Mouse (Mus musculus): ENCODE measurements around the gene Spop.

Spop gene

DNA sequence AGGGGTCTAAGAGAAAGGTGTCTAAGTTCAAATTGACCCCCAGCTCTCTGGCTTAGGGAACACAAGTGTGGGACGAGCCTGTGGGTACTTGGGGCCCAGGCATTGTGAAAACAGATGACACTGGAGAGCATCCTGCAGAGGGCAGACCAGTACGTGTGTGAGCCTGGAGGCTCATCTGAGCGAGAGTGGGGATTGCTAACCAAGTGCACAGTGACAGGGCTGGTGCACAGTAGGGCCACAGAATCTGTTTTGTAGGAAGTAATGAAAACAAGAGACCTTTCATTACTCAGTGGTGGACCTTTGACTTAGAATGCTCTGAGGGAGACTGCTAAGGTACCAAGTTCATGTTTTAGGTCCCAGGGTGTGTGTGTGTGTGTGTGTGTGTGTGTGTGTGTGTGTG is 106.1 kb downstream of the Spop start:
- in situ Hi-C loops (cut with MboI, MseI), result loop anchor here (5.0 kb wide), 2 partner anchors 128 to 263 kb away; no protein-coding TSS in a partner anchor

DNA sequence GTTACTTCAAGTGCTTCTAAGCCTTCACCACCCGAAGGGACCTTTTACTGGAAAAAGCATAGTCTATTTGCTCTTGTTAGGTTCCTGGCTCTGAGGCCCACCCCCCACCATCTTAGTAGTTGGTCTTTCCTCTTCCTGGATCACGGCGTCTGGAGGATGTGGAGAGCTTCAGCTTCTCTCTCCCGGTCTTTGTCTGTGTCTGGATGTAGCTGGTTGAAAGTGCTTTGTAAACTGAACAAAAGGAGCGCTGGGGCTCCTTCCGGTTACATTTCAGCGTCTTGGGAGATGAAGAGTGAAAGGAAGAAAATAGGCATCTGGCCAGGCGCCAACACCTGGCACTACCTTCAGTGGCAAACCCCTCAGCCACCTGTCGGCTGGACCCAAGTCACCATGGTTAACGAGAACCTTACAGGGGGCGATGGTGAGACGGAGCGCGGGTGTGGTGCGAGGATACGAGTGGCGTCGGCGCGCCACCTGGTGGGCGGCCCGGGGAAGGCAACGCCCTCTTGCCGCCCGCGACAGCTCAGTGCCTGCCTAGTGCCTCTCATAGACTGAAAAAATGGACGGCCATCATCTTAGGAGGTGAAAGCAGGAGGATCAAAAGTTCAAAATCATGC is 106.7 kb downstream of the Spop start:
- in situ Hi-C loops (cut with MboI, MseI), result loop anchor here (5.0 kb wide), 2 partner anchors 128 to 263 kb away; no protein-coding TSS in a partner anchor

DNA sequence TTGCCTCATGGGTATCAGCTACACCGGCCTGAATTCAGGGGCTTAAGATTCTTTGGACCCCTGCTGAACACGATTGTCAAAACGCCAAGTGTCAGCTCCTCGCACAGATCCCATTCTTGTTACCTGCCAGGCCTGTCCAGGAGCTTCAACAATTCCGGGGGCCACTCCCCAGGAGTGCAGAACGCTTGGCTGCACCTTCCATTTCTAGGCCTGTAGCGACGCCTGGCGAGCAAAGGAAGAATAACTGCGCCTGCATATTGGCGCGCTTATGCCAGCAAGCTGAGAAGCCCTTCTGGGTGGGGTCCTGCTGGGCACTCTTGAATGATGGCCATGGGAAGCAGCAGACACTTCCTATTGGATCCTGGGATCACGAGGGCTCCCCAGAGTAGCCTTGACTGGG is 107.7 kb downstream of the Spop start:
- in situ Hi-C loops (cut with MboI, MseI), result loop anchor here (5.0 kb wide), 2 partner anchors 129 to 264 kb away; no protein-coding TSS in a partner anchor

DNA sequence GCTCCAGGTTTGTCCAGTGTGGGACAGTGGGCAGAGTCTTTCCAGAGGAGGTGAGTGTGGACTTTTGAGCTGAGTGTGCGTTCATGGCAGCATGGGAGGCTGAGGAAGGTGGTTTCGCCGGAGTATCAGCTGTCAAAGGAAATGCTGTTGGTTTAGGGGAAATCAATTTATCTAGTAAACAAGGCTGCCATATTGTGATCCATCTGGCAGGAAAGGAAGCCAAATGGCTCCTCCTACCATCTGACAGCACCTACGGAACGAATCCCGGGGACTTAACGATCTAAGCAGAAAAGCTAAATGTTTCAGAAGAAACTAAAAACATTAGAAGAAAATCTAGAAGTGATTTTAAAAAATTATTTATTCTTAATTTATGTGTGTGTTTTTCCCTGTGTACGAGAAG is 113.4 kb downstream of the Spop start:
- in situ Hi-C loops (cut with MboI, MseI), result no loop called here

DNA sequence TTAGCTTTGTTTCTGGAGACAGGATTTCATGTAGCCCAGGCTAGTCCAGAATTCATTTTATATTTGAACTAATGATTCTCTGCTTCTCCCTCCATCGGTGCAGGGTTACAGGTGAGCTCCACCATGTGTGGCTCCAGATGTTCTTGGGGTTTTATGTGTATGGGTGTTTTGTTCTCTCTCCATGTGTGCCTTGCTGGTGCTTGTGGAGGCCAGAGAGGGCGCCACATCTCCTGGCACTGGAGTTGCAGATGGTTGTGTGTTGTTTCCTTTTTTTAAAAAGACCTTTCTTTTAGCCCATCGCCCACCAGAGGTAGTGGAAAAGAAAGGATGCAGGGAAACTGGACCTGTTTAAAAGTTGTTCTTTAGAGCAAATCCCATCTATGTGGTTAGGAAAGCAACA is 114.4 kb downstream of the Spop start:
- in situ Hi-C loops (cut with MboI, MseI), result no loop called here

DNA sequence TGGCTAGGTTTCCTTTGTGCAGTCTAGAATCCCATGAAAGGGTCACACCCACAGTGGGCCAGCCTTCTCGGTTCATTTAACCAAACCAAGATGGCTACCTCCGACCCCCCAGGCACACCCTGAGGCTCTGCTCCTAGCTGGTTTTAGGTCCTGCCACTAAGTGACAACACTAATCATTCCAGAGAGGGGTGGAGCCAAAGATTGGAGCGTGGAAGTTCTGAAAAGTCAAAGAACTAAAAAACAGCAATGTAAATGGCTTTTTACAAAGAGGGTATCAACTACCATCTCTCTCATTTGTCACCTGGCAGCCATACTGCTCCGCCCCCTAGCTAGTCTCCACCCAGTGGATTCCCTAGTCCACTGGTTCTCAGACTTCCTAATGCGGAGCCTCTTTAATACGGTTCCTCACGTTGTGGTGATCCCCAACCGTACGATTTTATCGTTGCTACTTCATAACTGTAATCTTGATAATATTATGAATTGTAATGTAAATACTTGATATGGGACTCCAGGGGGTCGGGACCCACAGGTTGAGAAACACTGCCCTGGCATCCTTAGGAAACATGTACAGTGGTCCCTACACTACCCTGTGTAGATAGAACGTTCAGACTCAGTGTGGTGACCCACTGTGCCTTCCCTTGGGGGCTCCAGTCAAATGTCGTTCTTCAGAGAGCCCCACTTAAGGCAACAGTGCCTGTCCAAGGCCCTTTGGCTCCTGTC is 118.6 kb downstream of the Spop start:
- in situ Hi-C loops (cut with MboI, MseI), result loop anchor here (10.0 kb wide), 1 partner anchor 112 kb away; no protein-coding TSS in a partner anchor

DNA sequence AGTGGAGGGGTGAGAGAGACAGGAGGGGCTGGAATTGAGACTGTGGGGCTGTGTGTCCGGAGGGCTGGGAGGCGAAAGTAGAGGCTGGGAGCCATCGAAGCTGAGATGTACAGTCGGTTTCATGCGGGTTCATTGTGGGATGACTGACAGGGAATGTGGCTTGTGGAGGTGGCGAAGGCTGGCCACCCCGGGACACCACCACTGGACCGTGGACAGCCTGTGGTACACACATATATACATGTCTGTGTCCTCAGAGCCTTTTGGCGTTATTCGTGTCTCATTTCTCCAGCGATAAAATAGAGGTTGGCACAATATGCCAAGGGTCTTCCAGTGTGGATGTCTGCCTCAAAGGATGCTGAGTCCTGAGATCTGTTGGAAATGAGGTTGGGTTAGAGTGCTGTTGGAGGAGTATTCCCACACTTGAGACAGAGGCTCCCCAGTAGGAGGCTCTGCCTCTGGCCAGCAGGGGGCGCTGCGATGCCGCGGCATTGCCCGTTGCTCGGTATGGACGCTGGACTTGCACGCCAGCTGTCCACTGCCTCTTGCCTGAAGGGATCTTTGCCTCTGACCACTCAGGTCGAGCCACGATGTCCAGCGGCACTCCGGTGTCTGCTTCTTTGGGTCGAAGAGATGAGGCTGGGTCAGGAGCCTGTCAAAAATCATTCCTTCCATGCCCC is 119.7 kb downstream of the Spop start:
- in situ Hi-C loops (cut with MboI, MseI), result loop anchor here (10.0 kb wide), 1 partner anchor 111 kb away; no protein-coding TSS in a partner anchor

DNA sequence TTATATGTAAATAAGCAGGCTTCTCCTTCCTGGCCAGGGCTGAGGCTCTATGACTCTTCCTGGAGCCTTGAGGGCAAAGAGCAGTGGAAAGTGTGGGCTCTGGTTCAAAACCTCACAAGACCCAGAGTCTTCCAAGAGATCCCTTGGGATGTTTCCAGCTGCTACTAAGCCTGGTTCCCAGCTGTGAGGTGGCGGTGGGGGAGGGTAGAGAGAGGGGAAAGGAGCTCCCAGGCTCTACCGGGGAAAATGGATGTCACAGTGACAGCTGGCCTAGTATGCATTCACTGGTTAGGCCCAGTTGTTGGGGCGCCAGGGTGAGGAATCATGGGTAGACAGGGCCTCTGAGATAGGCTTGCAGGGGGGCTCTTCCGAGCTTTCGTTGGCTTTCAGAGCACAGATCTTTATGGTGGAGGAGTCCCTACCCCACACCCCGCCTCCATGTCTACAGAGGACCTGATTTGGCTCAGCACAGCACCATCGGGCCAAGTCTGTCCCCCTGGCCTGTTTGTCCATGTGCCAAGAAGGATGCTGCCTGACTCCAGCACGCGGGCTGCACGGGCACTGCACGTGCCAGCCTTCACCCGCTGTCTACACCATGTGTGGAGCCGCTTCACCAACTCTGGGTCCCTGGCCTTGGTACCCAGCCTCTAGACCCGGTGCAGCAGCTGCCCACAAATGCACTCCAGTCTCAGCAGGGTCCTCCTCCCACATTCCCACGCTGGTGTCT is 124.7 kb downstream of the Spop start:
- in situ Hi-C loops (cut with MboI, MseI), result loop anchor here (10.0 kb wide), 1 partner anchor 106 kb away; no protein-coding TSS in a partner anchor

DNA sequence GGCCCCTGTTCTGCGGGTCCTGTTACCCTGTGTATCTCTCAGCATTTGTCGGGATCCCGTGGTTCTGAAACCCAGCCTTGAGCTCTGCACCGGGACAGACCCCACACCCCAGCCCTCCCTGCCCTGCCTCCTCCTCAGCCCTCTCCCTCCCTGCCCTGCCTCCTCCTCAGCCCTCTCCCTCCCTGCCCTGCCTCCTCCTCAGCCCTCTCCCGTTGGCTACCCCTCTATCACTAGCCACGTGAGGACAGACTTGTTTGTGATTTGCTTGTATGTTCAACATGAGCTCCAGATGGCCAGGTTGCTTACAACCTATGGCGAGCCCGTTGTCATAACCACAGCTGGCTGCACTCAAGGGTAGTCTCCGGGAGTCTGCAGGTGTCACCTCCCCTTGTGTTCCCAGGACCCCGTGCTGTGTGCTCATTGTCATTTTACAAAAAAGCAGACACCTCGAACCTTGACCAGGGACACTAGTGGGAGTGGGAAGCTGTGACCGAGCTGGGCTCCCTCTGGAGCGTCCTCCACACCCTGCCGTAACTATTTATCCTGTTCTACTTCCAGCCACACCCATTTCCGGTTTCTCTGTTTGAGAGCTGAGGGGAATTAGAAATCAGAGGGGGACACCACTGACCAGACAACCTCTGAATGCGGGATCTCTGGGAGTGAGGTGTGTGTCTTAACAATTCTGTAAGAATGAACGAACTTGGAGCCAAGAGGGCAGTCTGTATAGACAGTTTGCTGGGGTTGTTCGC is 126.9 kb downstream of the Spop start:
- in situ Hi-C loops (cut with MboI, MseI), result no loop called here

All from T-helper 1 cell (primary cell).